Mouse (Mus musculus) CD4-positive, CD25-positive, alpha-beta regulatory T cell, adult 4 months (primary cell): ENCODE results near the gene Nfia. TPM values are rescaled to one million over a fixed set of nuclear protein-coding genes. Genes with fewer than 3 reads are reported as not detected.

Source experiments
- ATAC-seq: one replicate; pipeline ENCODE4 v1.8.0; 2017
- polyA plus RNA-seq, 2 experiments: library from polyadenylated mRNA; unstranded; fragments of 100-300 nt; shearing (Covaris generic); gene quantifications; one replicate each; pipeline ENCODE4 v1.2.1; 2017

Nfia gene
- polyA plus RNA-seq, 2 experiments from 2014 or later, result 13.1 to 19.9 TPM

DNA sequence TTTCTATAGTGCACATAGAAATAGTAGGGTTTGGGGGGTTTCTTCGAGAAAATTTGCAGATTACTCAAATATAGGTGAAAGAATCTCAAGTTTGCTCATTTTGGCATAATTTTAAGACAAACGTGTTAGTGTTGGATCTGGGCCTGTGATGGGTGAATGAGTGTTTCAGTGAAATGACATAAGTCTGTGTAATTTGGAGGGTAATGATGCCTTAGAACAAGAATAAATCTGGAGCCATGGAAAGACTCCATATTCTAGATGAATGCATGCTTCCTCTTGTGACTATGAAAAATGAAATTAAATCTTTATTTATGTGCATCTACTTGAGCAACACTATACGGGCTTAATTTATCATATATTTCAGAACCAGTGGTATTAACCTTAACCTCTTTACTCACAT, 44.2 kb downstream of the Nfia start:
- no peak for ATAC-seq

DNA sequence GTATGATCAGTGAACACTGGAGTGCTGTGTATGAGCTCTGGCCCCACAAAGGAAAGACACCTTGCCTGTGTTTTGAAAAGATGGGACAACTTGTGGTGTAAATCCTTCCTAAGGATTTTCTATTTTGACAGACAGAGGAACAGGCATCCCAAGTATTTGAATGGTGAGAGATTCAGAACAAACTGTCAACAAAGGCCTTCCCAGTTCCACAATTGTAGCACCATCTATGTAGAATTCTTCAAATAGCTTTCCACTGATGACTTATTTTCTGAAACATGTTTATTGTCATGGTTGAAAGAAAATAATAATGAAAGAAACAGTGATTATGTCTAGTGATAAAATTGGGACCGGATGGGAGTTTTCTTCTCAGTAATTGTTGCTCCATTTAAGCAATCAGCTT, 45.2 kb downstream of the Nfia start:
- ATAC-seq, result no peak

DNA sequence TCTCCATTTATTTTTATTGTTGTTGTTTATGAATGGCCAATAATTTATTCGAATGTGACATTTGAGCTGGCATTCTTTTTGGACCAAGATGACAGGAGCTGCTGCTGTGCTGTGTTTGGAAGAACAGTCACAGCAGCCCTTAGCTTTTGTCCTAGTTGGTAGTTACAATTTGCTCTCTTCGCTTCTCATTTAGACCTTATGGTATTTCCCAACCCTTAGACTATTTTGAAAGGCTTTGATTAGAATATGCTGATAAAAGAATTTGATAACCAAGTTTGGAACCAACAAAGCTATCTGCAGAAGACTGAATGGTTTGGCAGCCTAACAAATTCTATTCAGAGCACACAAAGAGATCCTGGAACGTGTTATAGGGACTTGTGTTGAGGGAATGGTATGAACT, 46.0 kb downstream of the Nfia start:
- no peak for ATAC-seq

DNA sequence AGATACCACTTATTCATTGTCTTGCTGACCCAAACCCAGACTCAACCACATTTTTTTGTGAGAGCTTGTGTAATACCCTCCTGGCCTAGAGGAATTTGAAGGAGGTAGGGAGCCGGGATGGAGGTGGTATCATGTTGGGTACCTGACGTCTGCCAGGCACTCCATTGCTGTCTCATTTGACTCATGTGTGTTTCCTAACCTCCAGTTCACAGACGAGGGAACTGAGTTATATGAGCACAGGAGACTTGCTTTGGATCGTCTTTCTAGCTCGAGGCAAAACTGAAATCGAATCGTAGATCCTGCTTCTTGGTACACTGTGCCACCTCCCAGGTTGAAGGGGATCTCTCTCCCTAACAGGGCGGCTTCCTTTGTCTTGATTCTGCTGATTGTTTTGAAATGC, 46.6 kb downstream of the Nfia start:
- no peak for ATAC-seq

DNA sequence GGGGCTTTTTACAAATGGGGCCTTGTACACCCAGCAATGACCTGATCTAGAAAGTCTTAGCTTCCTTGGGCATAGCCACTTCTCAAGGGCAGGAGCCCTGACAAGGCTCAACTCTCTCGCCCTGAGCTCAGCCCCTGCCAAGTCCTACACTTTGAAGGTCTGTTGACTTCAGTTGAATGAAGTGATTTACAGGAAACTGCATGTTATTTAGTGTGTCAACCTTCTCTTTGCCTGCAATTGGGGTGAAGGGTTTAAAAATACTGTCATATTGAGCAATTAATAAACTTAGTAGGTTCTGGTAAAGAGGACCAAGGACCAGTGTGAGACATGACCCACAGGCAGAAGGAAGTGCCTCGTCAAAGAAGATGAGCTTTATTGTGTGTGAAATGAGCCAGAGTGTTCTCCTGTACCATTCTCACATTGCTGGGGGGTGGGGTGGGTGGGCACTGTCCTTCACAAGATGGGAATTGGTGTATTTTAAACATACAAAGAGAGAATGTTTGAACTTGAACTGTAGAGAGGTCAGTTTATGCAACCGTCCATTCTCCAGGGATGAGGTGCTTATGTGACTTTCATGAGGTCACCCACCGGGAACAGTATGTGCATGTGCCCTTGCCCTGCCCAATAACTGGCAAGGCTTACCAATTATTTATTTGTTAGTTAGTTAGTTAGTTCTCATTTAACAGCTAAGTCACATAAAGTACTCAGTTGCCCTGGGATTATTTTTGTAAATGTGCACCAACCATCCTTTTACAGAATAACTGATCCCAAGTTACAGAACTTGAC, 48.1 kb downstream of the Nfia start:
- ATAC-seq, result no peak

DNA sequence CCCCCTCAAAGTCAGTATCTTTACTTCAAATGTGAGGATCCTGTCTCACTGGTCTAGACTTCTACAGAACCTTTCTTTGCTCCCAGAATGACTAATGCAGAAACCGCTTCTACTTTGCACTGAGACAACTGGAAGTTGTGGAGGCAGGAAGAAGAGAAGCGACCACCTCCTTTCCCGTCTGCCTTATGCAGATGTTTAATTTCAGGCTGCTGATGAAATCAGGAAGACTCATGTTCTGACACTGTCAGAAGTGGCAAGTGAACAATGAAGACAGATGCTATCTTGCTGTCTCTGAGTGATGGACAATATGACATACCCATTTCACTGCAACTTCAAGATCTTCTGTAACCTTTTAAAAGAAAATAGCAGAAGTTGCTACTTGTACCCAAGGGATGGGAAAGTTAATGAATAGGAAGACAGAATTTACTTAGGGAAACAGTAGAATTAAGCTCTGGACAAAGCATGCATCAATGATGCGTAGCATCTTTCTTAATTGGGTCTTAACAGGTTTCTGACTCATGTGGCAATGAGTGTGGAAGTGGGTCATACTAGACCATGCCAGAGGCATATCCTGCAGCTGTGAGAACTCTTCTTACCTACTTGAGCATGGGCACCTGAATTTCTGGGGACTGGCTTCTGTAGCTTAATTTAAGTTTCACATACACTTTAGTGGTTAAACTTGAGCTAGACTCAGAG, 49.2 kb downstream of the Nfia start:
- ATAC-seq, result no peak

DNA sequence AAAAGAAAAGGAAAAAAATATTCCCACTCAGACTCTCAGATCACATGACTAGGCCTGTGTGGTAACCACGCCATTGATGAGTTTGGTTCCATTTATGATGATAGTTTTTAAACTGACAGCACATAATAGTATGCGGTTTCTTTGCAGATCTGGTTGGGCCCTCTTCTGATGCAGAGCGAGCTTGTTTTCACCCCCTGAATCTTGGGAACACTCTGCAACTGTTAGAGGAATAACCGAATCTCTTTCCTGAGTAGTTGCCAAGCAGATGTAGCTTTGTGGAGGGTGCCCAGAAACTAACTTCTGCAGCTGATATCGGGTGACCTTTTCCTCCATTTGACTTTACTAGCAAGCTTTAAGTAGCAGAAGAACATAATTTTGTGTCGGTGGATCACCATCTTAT, 51.0 kb downstream of the Nfia start:
- ATAC-seq, result no peak

DNA sequence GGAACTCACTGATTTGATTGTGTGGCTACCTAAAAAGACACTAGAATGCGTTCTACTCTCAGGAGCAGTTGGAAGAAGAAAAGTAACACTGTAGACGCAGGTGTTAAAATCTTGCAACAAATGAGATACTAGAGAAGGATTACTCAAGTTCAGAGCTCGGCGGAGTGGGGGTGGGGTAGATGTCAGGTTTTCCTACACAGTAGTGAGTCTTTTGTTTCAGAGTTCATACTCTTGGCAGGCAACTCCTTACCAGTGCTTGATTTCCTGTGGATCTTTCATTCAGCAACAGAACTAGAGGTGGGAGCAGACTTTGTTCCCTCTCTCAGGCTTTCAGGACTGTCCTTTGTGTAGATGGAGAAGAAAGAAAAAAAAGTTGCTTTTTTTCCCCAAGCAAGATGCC, 51.9 kb downstream of the Nfia start:
- no peak for ATAC-seq

DNA sequence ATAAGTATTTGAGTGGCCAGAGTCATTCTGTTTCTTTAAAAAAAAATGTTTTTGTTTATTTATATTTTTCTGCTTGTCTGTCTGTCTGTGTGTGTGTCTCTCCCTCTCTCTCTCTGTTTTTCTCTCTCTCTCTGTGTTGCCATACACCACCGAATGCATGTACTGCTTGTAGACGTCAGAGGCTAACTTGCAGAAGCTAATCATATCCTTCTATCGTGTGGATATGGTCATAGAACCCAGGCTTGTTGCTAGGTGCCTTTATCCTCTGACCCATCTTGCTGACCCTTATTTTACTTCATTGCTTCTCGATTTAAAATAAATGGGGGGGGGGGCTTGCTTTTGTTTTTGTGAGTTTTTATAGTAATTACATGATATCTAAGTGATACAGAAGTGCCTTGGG, 52.9 kb downstream of the Nfia start:
- ATAC-seq, result no peak

DNA sequence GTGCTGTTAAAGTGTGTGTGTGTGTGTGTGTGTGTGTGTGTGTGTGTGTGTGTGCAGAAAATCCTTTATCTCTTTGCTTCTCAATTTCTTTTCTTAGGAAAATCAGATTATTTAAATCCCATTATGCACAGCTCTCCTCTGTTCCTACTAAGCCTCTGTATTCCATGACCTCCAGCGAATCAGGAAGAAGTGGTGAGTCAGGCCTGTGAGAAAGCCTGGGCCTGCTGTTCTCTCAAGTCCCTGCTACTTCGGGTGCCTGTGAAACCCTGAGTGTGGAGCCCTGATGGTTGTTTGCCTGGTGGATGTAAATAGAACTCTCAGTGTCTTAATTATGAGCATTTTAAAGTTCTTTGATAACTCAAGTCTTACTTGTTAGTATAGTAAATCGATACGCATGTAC, 53.3 kb downstream of the Nfia start:
- no peak for ATAC-seq

DNA sequence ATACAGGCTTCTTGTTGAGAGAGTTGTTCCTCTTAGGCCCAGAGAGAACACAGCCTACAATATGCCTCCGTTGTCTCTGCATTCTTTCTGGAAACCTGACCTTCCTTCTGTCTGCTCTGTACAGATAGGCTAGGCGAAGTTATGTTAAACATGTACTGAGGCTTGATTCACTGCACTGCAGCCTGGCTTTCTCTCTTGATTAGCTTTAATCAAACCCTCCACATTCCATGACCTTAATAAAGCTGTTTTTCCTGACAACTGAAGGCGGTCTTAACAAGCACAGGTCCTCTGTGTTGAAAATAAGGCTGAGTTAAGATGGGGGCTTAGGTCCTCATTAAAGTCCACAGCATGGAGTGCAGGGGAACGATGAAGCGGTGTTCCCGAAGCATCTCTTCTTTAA, 54.6 kb downstream of the Nfia start:
- ATAC-seq, result no peak

DNA sequence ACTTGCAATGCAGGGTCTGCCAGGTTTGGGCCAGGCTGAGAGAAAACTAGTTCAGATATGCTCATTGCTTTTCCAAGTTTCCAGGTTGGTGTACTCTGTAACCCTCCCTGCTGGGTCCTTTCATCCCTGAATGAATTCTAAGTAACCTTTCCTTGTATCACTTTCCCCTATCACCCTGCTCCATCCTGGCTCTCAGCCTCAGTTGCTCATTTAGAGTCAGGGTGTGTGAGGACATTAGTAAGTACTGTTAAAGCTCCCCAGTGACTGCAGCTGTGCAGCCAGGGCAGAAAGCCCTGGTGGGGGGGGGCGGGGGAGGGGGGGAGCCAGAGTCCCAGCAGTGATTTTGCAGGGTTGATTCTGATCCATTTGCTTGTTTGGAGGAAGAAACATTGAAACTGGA, 56.0 kb downstream of the Nfia start:
- ATAC-seq, result no peak

DNA sequence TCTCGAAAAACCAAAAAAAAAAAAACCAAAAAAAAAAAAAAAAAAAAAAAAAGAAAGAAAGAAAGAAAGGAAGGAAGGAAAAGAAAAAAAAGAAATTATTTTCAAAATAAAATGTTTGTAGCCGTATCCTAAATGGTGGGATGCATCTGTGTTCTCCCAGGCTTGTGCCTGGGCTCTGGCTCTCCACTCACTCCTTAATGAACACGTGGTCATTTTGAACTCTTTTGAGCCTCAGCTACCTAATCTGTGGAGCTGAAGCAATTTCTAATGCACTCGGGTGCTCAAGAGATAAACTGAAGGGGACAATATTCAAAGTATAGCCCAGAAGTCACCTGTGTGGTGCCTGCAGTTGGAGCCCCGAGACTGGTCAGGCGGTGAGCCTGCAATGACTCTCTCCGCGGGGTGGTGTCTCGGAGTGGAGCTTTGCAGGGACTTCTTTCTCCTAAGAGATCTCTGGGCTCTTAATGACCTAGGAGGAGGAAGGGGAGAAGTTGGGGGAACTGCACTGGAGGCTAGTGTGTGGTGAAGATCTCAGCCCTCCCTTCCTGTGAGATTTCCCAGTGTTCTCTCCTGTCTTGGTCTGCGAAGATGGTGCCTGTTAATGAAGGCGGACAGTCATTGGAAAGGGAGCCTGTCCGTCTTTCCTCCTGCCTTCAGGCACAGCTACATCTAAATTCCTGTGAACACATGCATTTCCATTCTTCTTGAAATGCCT, 57.0 kb downstream of the Nfia start:
- no peak for ATAC-seq

DNA sequence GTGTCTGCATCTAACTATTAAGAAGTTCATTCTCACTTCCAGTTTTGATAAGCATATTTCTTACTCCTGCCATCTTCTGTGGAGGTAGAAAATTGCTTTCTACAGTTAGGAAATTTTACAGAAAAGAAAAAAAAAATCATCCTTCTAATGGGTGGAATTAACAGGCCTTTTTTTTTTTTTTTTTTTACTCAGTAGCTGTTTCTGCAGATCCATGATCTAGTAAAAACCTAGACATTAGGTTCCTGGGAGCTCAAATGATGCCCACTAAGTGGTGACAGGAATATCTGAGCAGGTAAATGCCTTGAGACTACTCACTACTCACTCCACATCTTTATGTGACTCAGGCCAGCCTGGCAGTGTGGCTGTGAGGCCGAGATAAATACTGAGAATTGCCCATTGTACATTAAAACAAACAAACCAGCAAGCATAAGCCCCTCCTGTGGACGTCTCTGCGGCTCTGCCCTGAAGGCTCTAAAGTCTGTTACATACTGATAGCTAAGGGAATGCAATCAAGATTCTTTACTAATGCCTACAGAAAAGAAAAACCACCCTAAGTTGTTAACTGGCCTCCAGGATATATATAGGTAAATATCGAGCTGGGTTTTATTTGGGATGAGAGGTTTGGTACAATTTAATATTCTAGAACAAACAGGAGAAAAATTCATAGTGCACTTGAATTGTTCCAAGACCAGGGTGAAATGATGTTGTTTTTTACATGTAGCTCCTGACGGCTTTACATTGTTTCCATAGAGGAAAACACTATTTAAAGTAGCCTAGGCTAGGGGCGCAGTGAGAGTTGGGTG, 57.7 kb downstream of the Nfia start:
- no peak for ATAC-seq

DNA sequence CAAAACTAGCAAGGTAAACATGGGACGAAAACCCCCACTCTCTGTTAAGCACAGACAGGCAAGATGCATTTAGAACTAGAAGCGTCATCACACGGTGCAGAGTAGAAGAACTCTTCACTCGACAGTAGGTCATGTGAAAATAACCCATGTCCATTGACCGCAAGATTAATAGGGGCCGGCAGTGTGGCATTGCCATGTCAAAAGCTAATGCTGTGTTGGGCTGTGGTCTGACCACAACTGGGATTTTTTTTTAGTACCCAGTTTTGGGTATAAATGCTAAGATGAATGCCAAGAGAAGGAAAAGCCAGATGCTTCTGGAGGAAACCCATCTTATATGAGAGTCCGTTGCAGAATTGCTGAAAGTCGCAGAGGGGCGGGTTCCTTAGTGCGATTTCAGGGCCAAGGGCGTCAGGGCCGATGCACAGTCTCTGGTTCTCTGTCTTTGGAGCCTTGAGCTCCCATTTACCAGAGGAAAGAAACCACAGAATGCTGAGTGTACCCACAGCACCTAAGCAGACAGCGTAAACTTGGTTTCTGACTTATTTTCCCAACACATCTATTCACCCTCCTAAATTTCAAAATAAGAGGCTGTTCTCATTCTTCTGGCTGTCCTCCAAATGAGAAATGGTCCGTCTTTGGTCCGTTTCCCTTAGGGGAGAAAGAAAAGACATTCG, 58.5 kb downstream of the Nfia start:
- ATAC-seq, result peak; percentile 32

DNA sequence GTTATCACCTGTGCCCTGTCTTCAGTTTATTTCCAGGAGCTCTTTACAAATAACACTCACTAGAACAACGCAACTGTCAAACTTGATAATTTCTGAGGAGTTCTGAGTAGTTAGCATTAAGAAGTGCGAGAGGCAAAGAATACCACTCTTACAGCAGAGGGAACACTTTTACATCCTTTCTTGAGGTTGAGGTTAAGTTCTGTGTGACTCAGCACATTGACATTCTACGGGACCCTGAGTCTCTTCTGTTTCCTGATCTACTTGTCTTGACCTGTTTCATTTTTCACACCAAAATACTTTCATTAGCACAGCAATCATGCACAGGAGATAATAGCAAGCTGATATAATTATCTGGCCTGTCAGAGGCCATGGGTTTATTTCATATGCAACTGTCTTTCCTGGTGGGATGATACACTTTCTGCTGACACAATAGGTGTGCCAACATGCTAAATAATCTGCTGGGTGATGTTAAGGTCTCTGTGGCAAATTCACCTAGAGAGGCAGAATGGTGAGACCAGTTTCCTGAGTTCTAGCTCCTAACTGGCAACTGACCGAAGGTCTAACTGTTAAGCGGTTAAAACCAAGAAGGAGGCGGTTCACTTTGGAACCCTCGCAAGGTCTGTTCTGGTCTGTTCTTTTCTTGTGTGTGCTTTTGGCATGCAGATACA, 59.2 kb downstream of the Nfia start:
- ATAC-seq, result peak; percentile 89

DNA sequence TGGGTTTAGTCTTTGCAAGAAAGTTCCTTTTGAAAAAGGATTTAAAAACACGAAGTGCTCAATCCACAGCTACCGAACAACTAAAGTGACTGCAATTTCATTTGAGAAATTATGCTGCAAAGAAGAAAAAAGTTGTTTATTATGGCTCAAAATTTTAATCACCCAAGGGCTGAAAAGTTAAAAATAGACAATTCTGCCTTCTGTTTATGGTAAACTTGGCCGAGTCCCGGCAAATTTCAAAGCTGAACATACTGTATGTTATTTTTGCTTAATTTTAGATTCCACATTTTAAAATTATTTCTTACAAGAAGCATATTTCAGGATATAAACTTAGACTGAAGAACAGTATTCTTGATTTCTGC, 59.7 kb downstream of the Nfia start:
- no peak for ATAC-seq

DNA sequence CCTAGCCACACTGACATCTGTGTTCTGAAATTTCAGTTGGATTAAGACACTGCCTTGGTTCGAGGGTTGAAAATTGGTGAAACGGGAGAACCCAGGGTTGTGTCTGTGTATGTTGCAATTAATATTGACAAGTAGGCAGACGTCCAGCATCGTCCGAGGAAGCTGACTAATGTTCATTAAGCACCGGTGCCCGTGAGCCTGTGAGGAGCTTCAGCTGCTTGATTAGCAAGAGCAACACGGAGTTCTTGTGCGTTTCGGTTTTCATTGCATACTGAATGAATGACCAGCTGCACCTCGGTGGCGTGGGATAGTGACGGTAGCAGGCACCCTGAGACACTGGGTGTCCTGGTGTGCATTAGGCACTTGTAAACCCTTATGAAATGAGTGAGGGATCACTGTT, 64.3 kb downstream of the Nfia start:
- ATAC-seq, result no peak

DNA sequence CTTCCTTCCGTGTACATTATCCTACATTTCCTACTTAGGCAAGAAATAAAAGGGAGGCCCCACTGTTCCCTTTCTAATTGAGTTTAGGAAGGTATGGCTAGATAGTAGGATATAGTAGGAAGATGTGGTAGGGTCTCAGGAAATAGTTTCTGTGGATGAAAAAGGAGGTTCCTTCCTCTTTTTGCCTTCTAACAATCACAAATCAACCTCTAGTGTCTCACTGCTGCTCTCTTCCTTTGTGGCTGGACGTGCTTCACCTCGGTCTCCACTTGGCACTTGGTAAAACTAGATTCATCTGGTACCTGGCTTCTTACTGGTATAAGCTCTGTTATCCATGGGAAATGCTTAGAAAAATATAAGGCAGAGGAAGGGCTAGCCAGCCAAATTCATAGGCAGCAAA, 65.2 kb downstream of the Nfia start:
- no peak for ATAC-seq

DNA sequence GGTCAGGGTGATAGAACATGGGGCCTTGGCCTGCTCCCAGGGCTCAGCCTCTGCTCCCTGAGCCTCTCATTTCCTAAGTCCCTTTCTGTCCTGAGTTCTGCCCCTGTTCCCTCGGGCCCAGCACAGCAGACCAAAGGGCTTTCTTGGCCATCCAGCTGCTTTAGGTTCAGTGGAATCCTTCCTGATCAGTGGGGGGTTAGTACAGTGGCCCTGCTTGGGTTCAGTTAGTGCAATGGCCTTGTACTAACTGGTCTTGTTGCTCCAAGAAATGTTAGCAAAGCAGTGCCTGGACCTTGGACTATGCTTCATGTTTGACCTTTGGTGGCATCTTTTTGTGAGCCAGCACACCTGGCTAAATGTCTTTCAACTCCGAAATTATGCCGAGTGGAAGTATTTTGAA, 66.1 kb downstream of the Nfia start:
- no peak for ATAC-seq

DNA sequence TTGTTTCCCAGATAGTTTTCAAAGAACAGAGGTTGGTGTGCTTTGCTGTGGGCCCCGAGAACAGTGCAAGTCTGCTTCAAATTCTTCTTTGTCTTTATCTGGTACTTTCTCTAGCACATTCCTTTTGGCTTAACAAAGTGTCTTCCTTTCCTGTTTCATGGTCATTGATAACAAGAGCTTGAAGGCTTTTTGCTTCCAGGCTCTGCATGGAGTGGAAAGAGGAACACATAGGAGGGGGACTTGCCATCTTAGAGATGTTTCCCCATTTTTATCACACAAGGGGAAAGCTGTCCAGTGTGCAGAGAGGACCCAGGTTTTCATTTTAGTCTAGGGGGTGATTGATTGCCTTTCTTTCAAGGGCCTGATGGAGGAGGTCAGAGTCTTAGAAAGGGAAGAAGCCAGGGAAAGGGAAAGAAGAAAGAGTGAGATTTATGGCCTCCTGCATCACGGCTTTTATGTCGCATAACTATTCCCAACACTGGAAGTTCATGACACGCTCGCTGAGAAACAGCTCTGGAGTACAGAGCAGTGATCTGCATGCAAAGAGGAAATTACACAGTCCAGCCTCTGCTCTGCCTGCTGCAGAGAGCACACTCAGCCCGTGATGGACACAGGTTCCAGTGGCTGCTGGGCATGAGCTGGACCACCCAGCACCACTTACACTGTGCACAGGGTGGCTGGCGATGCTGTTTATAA, 67.0 kb downstream of the Nfia start:
- ATAC-seq, result no peak
